In genomic region chr10:111508324-111509080, GRCm38 (mm10) we compare ENCODE assay signal across 9 mouse cellular contexts. TPM values are rescaled to one million over a fixed set of nuclear protein-coding genes. Genes with fewer than 3 reads are reported as not detected.
DNase-seq lines count a peak whose midpoint lies in the region; ATAC-seq and TF ChIP-seq lines count a peak whose summit lies in the region.
"Had no signal": no experiment of that assay in that cellular context is flagged by ENCODE, and none has a peak within 500 bp of the region (broad histone marks: within the 10 kb centered on the region; RNA-seq: fewer than 3 reads in every experiment).

No protein-coding gene starts in this region.

- no peaks in the 10 kb centered on the region for H3K9me3 ChIP-seq in kidney, embryonic 15.5 days (replicated peaks)
- H3K9me3 ChIP-seq in hindbrain, embryonic 16.5 days (ENCODE audit: control insufficient read depth, low read length) = no peaks in the 10 kb centered on the region
- no peaks in the 10 kb centered on the region for H3K9me3 ChIP-seq in midbrain, embryonic 16.5 days (replicated peaks; ENCODE audit: control insufficient read depth, low read length, poor library complexity, severe bottlenecking)

- no peak for DNase-seq in kidney, adult 2 months
- DNase-seq in ZHBTc4 (ENCODE audit: low read depth, low spot score) = peak; percentile 42
- no peak for DNase-seq in layer of hippocampus, postnatal 10 days (ENCODE audit: low spot score in 2 of 2)
- no peak for DNase-seq in right cerebral cortex, adult 18-20 months
- DNase-seq in left cerebral cortex, postnatal 4 days = no peak
- DNase-seq: gastrocnemius, postnatal 14 days had no signal

- no peak for TF ChIP-seq POLR2A in kidney, adult 2 months (IDR thresholded peaks at IDR 0.05; ENCODE audit: low read depth, low read length)

- intact Hi-C loops in left cerebral cortex, postnatal 4 days (cut with DNase I) = loop anchor here (5.0 to 10.0 kb wide), 2 partner anchors 409 to 656 kb away; partner anchors contain the start of genes Caps2 and Glipr1l3

- H3K4me1 ChIP-seq in kidney, embryonic 15.5 days = peaks cover 54% of the 10 kb centered on the region
- peaks cover 11% of the 10 kb centered on the region; the same call in 1 of the 2 replicates for H3K4me1 ChIP-seq in kidney, adult 2 months (ENCODE audit: control insufficient read depth, insufficient read depth, low read length)
- peaks cover 10% of the 10 kb centered on the region for H3K4me1 ChIP-seq in hindbrain, embryonic 16.5 days (ENCODE audit: control insufficient read depth, insufficient read depth, low read depth, low read length)
- peaks cover 9% of the 10 kb centered on the region for H3K4me1 ChIP-seq in midbrain, embryonic 16.5 days (ENCODE audit: control insufficient read depth, insufficient read depth, low read length)

- peak overlapping the region; percentile 97; the same call in 1 of the 2 replicates for H3K9ac ChIP-seq in kidney, embryonic 15.5 days
- peak overlapping the region; percentile 93 for H3K9ac ChIP-seq in hindbrain, embryonic 16.5 days (ENCODE audit: low read depth, low read length)
- H3K9ac ChIP-seq in midbrain, embryonic 16.5 days (ENCODE audit: low read depth, low read length) = peak overlapping the region; percentile 93

- no peaks in the 10 kb centered on the region for H3K27me3 ChIP-seq in kidney, embryonic 15.5 days
- H3K27me3 ChIP-seq in kidney, adult 2 months (replicated peaks; ENCODE audit: control insufficient read depth, insufficient read depth, low read length) = no peaks in the 10 kb centered on the region
- no peaks in the 10 kb centered on the region for H3K27me3 ChIP-seq in hindbrain, embryonic 16.5 days (replicated peaks; ENCODE audit: control insufficient read depth, insufficient read depth, low read length)
- no peaks in the 10 kb centered on the region for H3K27me3 ChIP-seq in midbrain, embryonic 16.5 days (ENCODE audit: control insufficient read depth, insufficient read depth, low read depth, low read length)

- H3K4me3 ChIP-seq in kidney, embryonic 15.5 days (replicated peaks) = peak overlapping the region; percentile 87
- H3K4me3 ChIP-seq in kidney, adult 2 months (ENCODE audit: insufficient read depth, low read depth, low read length) = no peak overlapping the region; the same call in 1 of the 2 replicates
- peak overlapping the region; percentile 78 for H3K4me3 ChIP-seq in hindbrain, embryonic 16.5 days (ENCODE audit: low read length)
- H3K4me3 ChIP-seq in midbrain, embryonic 16.5 days (ENCODE audit: low read depth, low read length) = peak overlapping the region; percentile 79

- no peak for ATAC-seq in kidney, embryonic 15.5 days (replicated peaks; ENCODE audit: low FRiP score)
- no peak for ATAC-seq in hindbrain, embryonic 16.5 days
- ATAC-seq in midbrain, embryonic 16.5 days = no peak

- 7% methylated on average over 7 of the region's 7 CpGs for WGBS in kidney, embryonic 15.5 days
- 40% methylated on average over 7 of the region's 7 CpGs for WGBS in kidney, adult 2 months
- WGBS in hindbrain, embryonic 16.5 days = 9% methylated on average over 7 of the region's 7 CpGs
- 13% methylated on average over 7 of the region's 7 CpGs for WGBS in midbrain, embryonic 16.5 days

- H3K27ac ChIP-seq in kidney, embryonic 15.5 days = 0 out of 2 replicates have a peak overlapping the region, but pooled peaks have one; percentile 43
- H3K27ac ChIP-seq in kidney, adult 2 months (ENCODE audit: insufficient read depth, low read depth, low read length) = no peak overlapping the region
- peak overlapping the region; percentile 65 for H3K27ac ChIP-seq in hindbrain, embryonic 16.5 days (ENCODE audit: low read depth, low read length)
- H3K27ac ChIP-seq in midbrain, embryonic 16.5 days (ENCODE audit: low read length) = peak overlapping the region; percentile 89

- H3K4me2 ChIP-seq in kidney, embryonic 15.5 days = peak overlapping the region; percentile 85
- peak overlapping the region; percentile 96 for H3K4me2 ChIP-seq in hindbrain, embryonic 16.5 days (ENCODE audit: low read length)
- H3K4me2 ChIP-seq in midbrain, embryonic 16.5 days (ENCODE audit: low read length) = peak overlapping the region; percentile 91

- no peak for TF ChIP-seq CTCF in kidney, adult 2 months (conservative IDR thresholded peaks at IDR 0.05; ENCODE audit: insufficient read depth, insufficient read length, low read depth, low read length)

- no peaks in the 10 kb centered on the region for H3K36me3 ChIP-seq in kidney, embryonic 15.5 days
- H3K36me3 ChIP-seq in kidney, adult 2 months (ENCODE audit: control insufficient read depth, insufficient read depth, low read length) = no peaks in the 10 kb centered on the region
- no peaks in the 10 kb centered on the region for H3K36me3 ChIP-seq in hindbrain, embryonic 16.5 days (ENCODE audit: control insufficient read depth, insufficient read depth, low read length)
- no peaks in the 10 kb centered on the region for H3K36me3 ChIP-seq in midbrain, embryonic 16.5 days (ENCODE audit: control insufficient read depth, insufficient read depth, low read length)

RNA-seq across cellular contexts. Expression of gene Phlda1, which starts 2.4 kb away (rescaled TPM):
- polyA plus RNA-seq in kidney, embryonic 15.5 days (2015; fragmentation: Nextera tagmentation; extraction: Ambion mirVana) = 38.2 and 38.6 TPM in 2 replicates
- 7.8 and 9.5 TPM in 2 replicates for polyA plus RNA-seq in kidney, adult 2 months (2012; rRNA removed)
- polyA plus RNA-seq in hindbrain, embryonic 16.5 days (2015; fragmentation: Nextera tagmentation; extraction: Ambion mirVana) = 54.4 and 54.8 TPM in 2 replicates
- polyA plus RNA-seq in midbrain, embryonic 16.5 days (2015; fragmentation: Nextera tagmentation; extraction: Ambion mirVana) = 30.8 and 30.9 TPM in 2 replicates
- 10 to 100 TPM; 23.1 to 23.5 TPM for total RNA-seq in layer of hippocampus, postnatal 10 days (2021)
- 10 to 100 TPM; 18.9 to 20.3 TPM for total RNA-seq in left cerebral cortex, postnatal 4 days (2021)

RNA-seq across cellular contexts. Expression of gene Nap1l1, which starts 35.5 kb away (rescaled TPM):
- 249 and 270 TPM in 2 replicates for polyA plus RNA-seq in kidney, embryonic 15.5 days (2015; fragmentation: Nextera tagmentation; extraction: Ambion mirVana)
- polyA plus RNA-seq in kidney, adult 2 months (2012; rRNA removed) = 9.9 and 18.8 TPM in 2 replicates
- polyA plus RNA-seq in hindbrain, embryonic 16.5 days (2015; fragmentation: Nextera tagmentation; extraction: Ambion mirVana) = 147 and 161 TPM in 2 replicates
- 163 and 179 TPM in 2 replicates for polyA plus RNA-seq in midbrain, embryonic 16.5 days (2015; fragmentation: Nextera tagmentation; extraction: Ambion mirVana)
- total RNA-seq in layer of hippocampus, postnatal 10 days (2021) = 100 to 1,000 TPM; 202 to 209 TPM
- 100 to 1,000 TPM; 229 to 241 TPM for total RNA-seq in left cerebral cortex, postnatal 4 days (2021)
